Mouse (Mus musculus) brain, embryonic 14.5 days (tissue): ENCODE results near the gene Zfp536.

Source experiments
- CTCF ChIP-seq: fragments of 200-500 bp; IDR thresholded peaks from 2 replicates; pipeline ENCODE4 v1.5.1; 2012; ENCODE audit warnings: inconsistent platforms, mild to moderate bottlenecking, moderate library complexity, borderline replicate concordance; ENCODE audit not compliant: insufficient read depth, insufficient read length; ENCODE audit errors: extremely low read depth
- POLR2A ChIP-seq: fragments of 200-500 bp; IDR thresholded peaks from 2 replicates; pipeline ENCODE4 v1.6.1; 2012; ENCODE audit warnings: mild to moderate bottlenecking, inconsistent platforms, borderline replicate concordance; ENCODE audit not compliant: poor library complexity, insufficient read depth, insufficient read length, severe bottlenecking; ENCODE audit errors: extremely low read depth

GRCm38 (mm10) chr7:37477309-37477708 lies 296.1 kb downstream of the Zfp536 start:
- no peak for TF ChIP-seq CTCF
- TF ChIP-seq POLR2A: no peak
